Mouse (Mus musculus): ENCODE data around the gene Alox12. TPM values are rescaled to one million over a fixed set of nuclear protein-coding genes. Genes with fewer than 3 reads are reported as not detected.
A peak's percentile ranks its signal among the peaks of the same experiment; 100 is the strongest.

Alox12 gene
- total RNA-seq, 1 experiment from 2014 or later = 1.7 TPM

GRCm38 (mm10) chr11:70220731-70221602 lies 34.2 kb downstream of the Alox12 start, which contains the start of gene Slc16a13:
TSS of gene Slc16a13 (minus strand) at chr11:70221064.
- DNase-seq = peak; percentile 97

- no peak for DNase-seq
Measured at GRCm38 (mm10) chr11:70220323-70220722, 34.8 kb downstream of the Alox12 start.

- DNase-seq = no peak
Measured at GRCm38 (mm10) chr11:70219873-70220272, 35.3 kb downstream of the Alox12 start.

GRCm38 (mm10) chr11:70218741-70219470 lies 36.2 kb downstream of the Alox12 start:
- DNase-seq = peak; percentile 54

- DNase-seq = no peak
Measured at GRCm38 (mm10) chr11:70218039-70218438, 37.1 kb downstream of the Alox12 start.

GRCm38 (mm10) chr11:70216103-70216502 lies 39.0 kb downstream of the Alox12 start:
- DNase-seq = no peak

GRCm38 (mm10) chr11:70215301-70215700 lies 39.9 kb downstream of the Alox12 start:
- DNase-seq = peak; percentile 19

GRCm38 (mm10) chr11:70214856-70215209 lies 40.3 kb downstream of the Alox12 start:
- no peak for DNase-seq

- DNase-seq = peak; percentile 59
Measured at GRCm38 (mm10) chr11:70214191-70214855, 40.8 kb downstream of the Alox12 start.

GRCm38 (mm10) chr11:70213736-70214135 lies 41.4 kb downstream of the Alox12 start:
- DNase-seq = no peak

- DNase-seq = peak; percentile 84
Measured at GRCm38 (mm10) chr11:70212896-70213295, 42.3 kb downstream of the Alox12 start.

GRCm38 (mm10) chr11:70212423-70212822 lies 42.7 kb downstream of the Alox12 start, which contains the start of gene Slc16a11:
TSS of gene Slc16a11 (plus strand) at chr11:70212752.
- DNase-seq = no peak

- no peak for DNase-seq
Measured at GRCm38 (mm10) chr11:70211972-70212371, 43.2 kb downstream of the Alox12 start.

- DNase-seq = no peak
Measured at GRCm38 (mm10) chr11:70210681-70211080, 44.5 kb downstream of the Alox12 start.

GRCm38 (mm10) chr11:70208778-70209388 lies 46.3 kb downstream of the Alox12 start:
- no peak for DNase-seq

- no peak for DNase-seq
Measured at GRCm38 (mm10) chr11:70207283-70207682, 47.9 kb downstream of the Alox12 start.

- DNase-seq = peak; percentile 40
Measured at GRCm38 (mm10) chr11:70206801-70207200, 48.4 kb downstream of the Alox12 start.

- DNase-seq = peak; percentile 92
Measured at GRCm38 (mm10) chr11:70201691-70202090, 53.5 kb downstream of the Alox12 start.

- DNase-seq = no peak
Measured at GRCm38 (mm10) chr11:70200036-70200608, 55.0 kb downstream of the Alox12 start.

- no peak for DNase-seq
Measured at GRCm38 (mm10) chr11:70199107-70199506, 56.0 kb downstream of the Alox12 start.

GRCm38 (mm10) chr11:70198332-70198731 lies 56.8 kb downstream of the Alox12 start:
- no peak for DNase-seq
